Mouse (Mus musculus): Measurements from ENCODE around the gene Gm10058. TPM values are rescaled to one million over a fixed set of nuclear protein-coding genes. Genes with fewer than 3 reads are reported as not detected.
"Not testable (repeated sequence)": the region's sequence is repeated elsewhere in the genome, so short reads cannot be mapped to it uniquely, and the experiment has no call there.

Gene Gm10058
- not detected in 2 replicates for polyA plus RNA-seq (2014; fragmentation: Nextera tagmentation; extraction: Ambion mirVana)

GRCm38 (mm10) chrX:27946785-27947184 is at the start of gene Gm10058:
Gm10058 (minus strand) TSS chrX:27946885.
- H3K36me3 ChIP-seq (ENCODE audit: control insufficient read depth, insufficient read depth, low read length); ATAC-seq (ENCODE audit: low FRiP score); H3K9me3 ChIP-seq (ENCODE audit: control insufficient read depth, low read length); H3K4me1 ChIP-seq (ENCODE audit: control insufficient read depth, insufficient read depth, low read length); H3K9ac ChIP-seq (ENCODE audit: low read length); H3K27me3 ChIP-seq (ENCODE audit: control insufficient read depth, insufficient read depth, low read length); H3K4me2 ChIP-seq; DNase-seq (ENCODE audit: low spot score, missing footprints); H3K27ac ChIP-seq (ENCODE audit: low read depth, low read length); H3K4me3 ChIP-seq (ENCODE audit: low read depth, low read length): not testable (repeated sequence)
- WGBS = no CpG with 5 or more reads among the region's 5 CpGs

Data from midbrain, embryonic 11.5 days (tissue).